Mouse (Mus musculus) lung, adult 10 weeks (tissue): Measurements from ENCODE around the gene Jagn1. TPM values are rescaled to one million over a fixed set of nuclear protein-coding genes. Genes with fewer than 3 reads are reported as not detected.

Source experiments
- polyA plus RNA-seq: library from polyadenylated mRNA; stranded (reverse); fragments of 350-450 nt; fragmentation: Illumina TruSeq; extraction: RNeasy Lipid Tissue Mini Kit (QIAGEN cat#74804); gene quantifications from one replicate; pipeline ENCODE4 v1.2.3, GENCODE M21; 2014; ENCODE audit warnings: low read depth, low replicate concordance; ENCODE audit not compliant: insufficient read depth

The Jagn1 gene
- polyA plus RNA-seq, result 38.2 TPM

GRCm38 (mm10) chr6:113442442-113443090, at the start of gene Jagn1:
Gene Jagn1, plus strand, starts transcription at chr6:113442569.

GRCm38 (mm10) chr6:113419199-113419587, 23.2 kb upstream of the Jagn1 start, which contains the start of gene Rpusd3:
Gene Rpusd3, minus strand, starts transcription at chr6:113419340.

GRCm38 (mm10) chr6:113435664-113436205, 6.6 kb upstream of the Jagn1 start, which contains the start of gene Cidec:
Gene Cidec, minus strand, starts transcription at chr6:113435760.

GRCm38 (mm10) chr6:113457952-113458534, 15.7 kb downstream of the Jagn1 start, which contains the start of gene Il17re:
Gene Il17re, plus strand, starts transcription at chr6:113458484.

GRCm38 (mm10) chr6:113471297-113471936, 29.0 kb downstream of the Jagn1 start, which contains the start of gene Il17rc:
Gene Il17rc, plus strand, starts transcription at chr6:113471427.

GRCm38 (mm10) chr6:113483100-113483615, 40.8 kb downstream of the Jagn1 start, which contains the start of gene Creld1:
Gene Creld1, plus strand, starts transcription at chr6:113483297.

Other genes with a start within 250 kb of the Jagn1 start
- gene Lhfpl4, start 247.2 kb upstream of the Jagn1 start, polyA plus RNA-seq, result 0.27 TPM
- 19.0 TPM for gene Mtmr14, start 204.7 kb upstream of the Jagn1 start, polyA plus RNA-seq
- not detected for gene Cpne9, start 160.3 kb upstream of the Jagn1 start, polyA plus RNA-seq
- gene Brpf1, start 135.4 kb upstream of the Jagn1 start, polyA plus RNA-seq, result 9.6 TPM
- 11.0 TPM for gene Ogg1, start 115.6 kb upstream of the Jagn1 start, polyA plus RNA-seq
- gene Camk1, start 98.6 kb upstream of the Jagn1 start, polyA plus RNA-seq, result 84.4 TPM
- gene Tada3, start 64.7 kb upstream of the Jagn1 start, polyA plus RNA-seq, result 24.5 TPM
- 168 TPM for gene Arpc4, start 64.5 kb upstream of the Jagn1 start, polyA plus RNA-seq
- gene Ttll3, start 53.3 kb upstream of the Jagn1 start, polyA plus RNA-seq, result 6.7 TPM
- 9.6 TPM for gene Rpusd3, start 23.2 kb upstream of the Jagn1 start, polyA plus RNA-seq
- gene Cidec, start 6.8 kb upstream of the Jagn1 start, polyA plus RNA-seq, result 63.1 TPM
- 8.9 TPM for gene Il17re, start 15.9 kb downstream of the Jagn1 start, polyA plus RNA-seq
- 27.3 TPM for gene Il17rc, start 28.9 kb downstream of the Jagn1 start, polyA plus RNA-seq
- gene Creld1, start 40.7 kb downstream of the Jagn1 start, polyA plus RNA-seq, result 27.6 TPM
- not detected for gene Prrt3, start 59.4 kb downstream of the Jagn1 start, polyA plus RNA-seq
- 62.9 TPM for gene Emc3, start 89.1 kb downstream of the Jagn1 start, polyA plus RNA-seq
- gene Fancd2, start 89.1 kb downstream of the Jagn1 start, polyA plus RNA-seq, result 0.34 TPM
- not detected for gene Fancd2os, start 158.1 kb downstream of the Jagn1 start, polyA plus RNA-seq
- gene Brk1, start 162.2 kb downstream of the Jagn1 start, polyA plus RNA-seq, result 208 TPM
- 16.4 TPM for gene Vhl, start 181.4 kb downstream of the Jagn1 start, polyA plus RNA-seq
- gene Irak2, start 195.9 kb downstream of the Jagn1 start, polyA plus RNA-seq, result 28.6 TPM